Mouse (Mus musculus) erythroblast, embryonic 14.5 days (primary cell): ENCODE data around the gene Dtd1.

Experiments used
- GATA1 ChIP-seq: IDR thresholded peaks from 2 replicates; pipeline ENCODE4 v1.6.1; 2012; ENCODE audit warnings: low read length, inconsistent platforms, mixed read lengths
- TAL1 ChIP-seq: IDR thresholded peaks from 3 replicates; pipeline ENCODE4 v1.6.1; 2012; ENCODE audit warnings: low read length, inconsistent platforms, mixed read lengths

DNA sequence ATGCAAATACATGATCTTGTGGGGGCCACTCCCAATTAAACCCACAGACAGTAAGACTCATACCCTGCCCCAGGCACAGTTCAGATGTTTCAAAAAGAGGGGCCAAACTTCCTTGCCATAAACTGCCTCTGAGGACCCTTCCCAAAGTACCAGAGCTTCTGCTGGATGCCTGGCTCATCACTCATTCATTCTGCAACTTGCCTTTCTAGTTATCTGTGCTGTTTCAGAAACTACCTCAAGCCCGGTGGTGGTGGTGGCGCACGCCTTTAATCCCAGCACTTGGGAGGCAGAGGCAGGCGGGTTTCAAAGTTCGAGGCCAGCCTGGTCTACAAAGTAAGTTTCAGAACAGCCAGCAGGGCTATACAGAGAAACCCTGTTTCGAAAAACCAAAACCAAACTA, 184.1 kb downstream of the Dtd1 start:
- TF ChIP-seq GATA1 (no peak), TAL1 (no peak)
